Mouse (Mus musculus) embryo, embryonic 11 days (tissue): ENCODE results near the gene Gm17416.
A peak's percentile ranks its signal among the peaks of the same experiment; 100 is the strongest.

Experiments used
- DNase-seq: peaks from one replicate; pipeline ENCODE4 v3.0.0-alpha.2; 2015

Gene Gm17416

DNA sequence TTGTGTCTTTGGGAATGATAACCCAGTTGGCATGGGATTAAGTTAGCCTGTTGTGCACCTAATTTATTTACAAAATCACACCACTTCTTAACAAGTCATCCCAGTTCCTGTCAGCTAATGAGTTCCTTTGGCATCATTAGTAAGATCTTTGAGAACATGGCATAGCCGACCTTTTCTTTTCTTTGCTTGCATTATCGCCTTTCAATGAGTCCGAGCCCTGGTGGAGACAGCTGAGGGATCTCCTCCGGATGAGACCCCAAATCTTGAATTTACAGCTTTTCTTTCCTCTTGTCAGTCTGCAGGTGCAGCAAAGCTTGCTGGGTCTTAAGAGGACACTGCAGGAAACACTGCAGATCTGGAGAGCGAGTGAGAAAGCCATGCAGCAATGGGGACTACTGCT, at the start of gene Gm17416:
Gm17416 (plus strand) TSS at position 301 of the 400 bp plus-strand sequence.
- no peak for DNase-seq

GRCm38 (mm10) chr2:152539944-152540710, 29.0 kb upstream of the Gm17416 start, which contains the start of gene Defb29:
Gene Defb29 (minus strand): TSS chr2:152540098.
- DNase-seq = no peak

DNA sequence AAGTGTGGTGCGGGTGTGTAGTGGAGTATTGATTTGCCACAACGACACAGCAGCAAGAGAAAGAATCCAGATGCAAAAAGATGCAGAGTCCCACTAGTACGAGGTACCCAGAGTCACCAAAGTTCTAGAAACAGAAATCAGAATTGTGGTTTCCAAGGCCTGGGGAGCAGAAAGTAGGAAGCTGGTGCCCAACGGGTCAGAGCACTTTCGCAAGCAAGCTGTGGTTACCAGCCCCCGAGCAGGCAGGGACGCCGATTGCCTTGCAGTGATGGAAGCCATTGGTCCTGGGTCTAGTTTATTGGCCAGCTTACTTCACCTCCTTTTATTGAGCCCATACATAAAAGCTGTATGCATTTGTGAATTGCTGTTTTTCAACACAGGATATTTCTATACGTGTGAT, 27.2 kb upstream of the Gm17416 start:
- no peak for DNase-seq

- no peak for DNase-seq
Measured at GRCm38 (mm10) chr2:152542897-152543296, 26.2 kb upstream of the Gm17416 start.

GRCm38 (mm10) chr2:152543478-152543877, 25.7 kb upstream of the Gm17416 start:
- DNase-seq = no peak

DNA sequence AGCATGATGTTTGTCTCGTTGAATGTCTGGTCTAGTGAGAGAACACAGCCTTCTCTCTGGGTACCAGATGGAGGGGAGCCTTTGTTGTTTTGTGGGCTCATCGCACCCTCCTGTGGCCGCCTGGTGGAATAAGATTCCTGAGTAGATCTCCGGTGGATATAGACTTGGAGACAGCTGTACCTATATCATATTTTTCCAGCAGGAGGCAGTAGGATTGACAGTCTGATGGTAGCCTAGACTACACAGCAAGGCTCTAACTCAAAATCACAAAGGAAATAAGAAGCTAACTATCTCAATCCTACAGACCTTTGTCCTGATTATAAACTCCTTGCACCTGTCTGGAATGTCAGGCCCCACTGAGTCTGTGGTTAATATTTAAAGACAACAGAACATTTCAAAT, 24.4 kb upstream of the Gm17416 start:
- DNase-seq = peak; percentile 71

GRCm38 (mm10) chr2:152548124-152548523, 21.0 kb upstream of the Gm17416 start:
- no peak for DNase-seq

- DNase-seq = peak; percentile 84
Measured at GRCm38 (mm10) chr2:152553774-152554423, 15.2 kb upstream of the Gm17416 start.

GRCm38 (mm10) chr2:152556655-152557054, 12.5 kb upstream of the Gm17416 start:
- DNase-seq = no peak

DNA sequence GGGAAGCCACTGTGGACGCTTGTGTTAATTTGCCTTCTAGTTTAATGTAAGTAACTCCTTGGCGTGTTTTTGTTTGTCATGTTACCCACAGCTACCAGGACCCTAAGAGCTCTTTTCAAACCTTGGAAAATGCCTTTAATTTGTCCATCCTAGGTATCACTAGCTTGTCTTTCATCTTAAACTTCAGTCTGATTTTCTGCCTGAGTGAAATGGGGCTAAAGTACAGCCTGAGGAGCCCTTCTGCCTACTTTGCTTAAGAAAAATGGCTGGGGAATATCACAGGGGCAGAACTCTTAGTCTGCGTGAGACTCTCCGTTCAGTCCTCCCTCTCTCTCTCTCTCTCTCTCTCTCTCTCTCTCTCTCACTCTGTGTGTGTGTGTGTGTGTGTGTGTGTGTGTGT, 743 bp downstream of the Gm17416 start:
- DNase-seq = no peak

GRCm38 (mm10) chr2:152570313-152570712, 1.2 kb downstream of the Gm17416 start:
- no peak for DNase-seq

- no peak for DNase-seq
Measured at GRCm38 (mm10) chr2:152572114-152572794, 3.1 kb downstream of the Gm17416 start, which contains the start of gene Defb21. Gene Defb21 (plus strand): TSS chr2:152572744.

- DNase-seq = no peak
Measured at GRCm38 (mm10) chr2:152573484-152573883, 4.3 kb downstream of the Gm17416 start.

DNA sequence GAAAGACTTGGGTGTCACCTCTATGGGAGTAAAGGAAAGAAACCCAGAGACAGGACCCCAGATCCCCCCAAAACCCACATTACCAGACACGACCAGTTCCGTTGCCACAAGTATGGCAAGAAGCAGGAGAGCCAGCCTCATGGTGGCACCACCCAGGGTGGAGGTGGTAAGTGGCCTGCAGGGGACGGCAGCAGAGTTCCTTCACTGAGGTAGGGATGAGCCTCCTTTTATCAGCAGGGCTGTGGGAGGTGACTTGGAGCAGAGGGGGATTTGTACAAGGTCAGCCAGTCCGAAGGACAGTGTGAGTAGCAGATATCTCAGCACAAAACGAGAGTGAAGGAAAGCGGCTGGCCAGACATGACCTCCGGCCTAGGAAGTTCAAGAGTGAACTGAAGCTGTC, 11.0 kb downstream of the Gm17416 start, which contains the start of gene Defb19:
Defb19 (minus strand) TSS at position 206 of the 400 bp plus-strand sequence.
- DNase-seq = no peak

GRCm38 (mm10) chr2:152580612-152581011, 11.5 kb downstream of the Gm17416 start:
- no peak for DNase-seq

DNA sequence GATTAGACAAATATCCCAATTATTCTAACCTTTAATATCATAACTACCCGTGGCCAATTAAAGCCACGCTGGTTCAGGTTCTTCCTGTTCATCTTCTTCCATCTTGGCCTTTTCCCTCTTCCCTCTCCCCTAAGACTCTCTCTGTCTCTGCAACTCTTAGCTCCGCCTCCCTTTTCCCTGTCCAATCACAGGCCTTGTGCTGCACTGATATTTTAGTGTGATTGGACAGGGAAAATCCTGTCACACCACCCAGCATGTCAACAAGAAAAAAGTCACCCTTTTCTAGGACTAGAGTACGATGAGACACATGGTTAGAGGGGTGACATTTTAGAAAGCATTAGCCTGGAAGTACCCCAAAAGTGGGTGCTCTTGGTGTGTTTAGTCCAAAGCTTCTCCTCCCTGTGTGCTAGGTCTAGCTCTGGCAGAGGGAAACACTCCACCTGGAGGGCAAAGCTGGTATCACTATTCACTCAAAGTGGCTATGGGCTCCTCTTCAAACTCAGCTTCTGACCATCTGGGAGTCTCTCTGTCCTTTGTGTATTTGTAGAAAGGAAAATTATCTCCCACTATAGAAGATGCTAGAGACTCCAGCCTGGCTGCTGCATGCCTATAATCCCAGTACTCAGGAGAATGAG, 17.9 kb downstream of the Gm17416 start:
- DNase-seq = no peak

- no peak for DNase-seq
Measured at GRCm38 (mm10) chr2:152588450-152588849, 19.3 kb downstream of the Gm17416 start.

DNA sequence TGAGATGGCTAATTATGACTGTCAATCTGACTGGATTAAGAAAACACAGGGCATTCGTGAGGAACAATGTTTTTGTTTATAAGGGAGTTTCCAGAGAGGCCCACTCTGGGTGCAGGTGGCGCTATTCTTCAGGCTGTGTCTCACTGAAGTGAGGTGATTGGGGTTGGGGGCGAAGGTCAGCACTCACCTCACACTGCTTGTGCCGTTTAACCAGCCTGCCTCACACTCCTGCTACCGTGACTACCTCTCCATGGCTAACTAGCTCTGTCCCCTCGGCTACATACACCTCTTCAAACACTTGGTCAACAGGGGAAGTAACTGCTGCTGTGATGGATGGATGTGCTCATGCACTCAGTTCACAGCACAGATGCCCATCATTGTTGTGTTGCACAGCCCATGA, 19.9 kb downstream of the Gm17416 start:
- no peak for DNase-seq

GRCm38 (mm10) chr2:152599299-152599698, 30.2 kb downstream of the Gm17416 start, which contains the start of gene Defb45:
Gene Defb45 (minus strand): TSS chr2:152599399.
- DNase-seq = no peak

DNA sequence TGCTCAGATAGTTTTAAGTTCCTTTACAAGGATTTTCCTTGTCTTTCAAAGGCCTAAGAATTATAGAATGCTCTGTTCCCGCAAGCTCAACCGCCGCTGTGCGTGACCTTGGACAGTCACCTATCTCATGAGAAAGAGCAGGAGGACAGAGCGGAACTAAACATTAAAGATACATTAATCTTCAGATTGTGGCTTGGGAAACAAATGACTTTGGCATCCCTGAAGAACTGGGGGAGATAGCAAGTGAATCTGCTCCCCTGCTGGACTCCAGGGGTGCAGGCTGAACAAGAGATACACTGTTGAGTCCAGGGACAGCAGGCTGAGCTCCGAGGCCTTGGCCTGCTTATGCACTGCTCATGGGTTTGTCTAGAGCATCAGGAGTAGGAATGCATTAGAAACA, 30.9 kb downstream of the Gm17416 start:
- no peak for DNase-seq

GRCm38 (mm10) chr2:152601275-152601960, 32.3 kb downstream of the Gm17416 start:
- DNase-seq = no peak

DNA sequence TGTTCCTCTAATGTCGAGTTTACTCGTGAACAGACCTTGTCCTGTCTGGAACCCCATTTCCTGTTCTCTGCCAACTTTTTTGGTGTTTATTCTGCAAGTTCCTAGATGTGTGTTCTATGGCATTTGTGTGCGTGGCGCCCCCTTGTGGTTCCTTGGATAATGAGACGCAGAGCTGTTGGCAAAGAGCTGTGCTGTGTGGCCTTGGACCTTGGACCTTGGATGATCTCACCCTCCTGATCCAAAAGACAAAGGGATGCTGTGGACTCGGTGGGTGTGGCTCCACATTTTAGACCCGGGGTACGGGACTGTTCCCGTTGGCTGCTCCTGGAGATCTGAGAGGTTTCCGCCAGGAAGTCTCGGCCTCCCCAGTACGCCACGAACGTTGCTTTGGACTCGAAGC, 34.9 kb downstream of the Gm17416 start, which contains the start of gene Defb36:
Defb36 (plus strand) TSS at position 271 of the 400 bp plus-strand sequence.
- DNase-seq = no peak
